Mouse (Mus musculus): ENCODE measurements around the gene Kdm2a.

DNA sequence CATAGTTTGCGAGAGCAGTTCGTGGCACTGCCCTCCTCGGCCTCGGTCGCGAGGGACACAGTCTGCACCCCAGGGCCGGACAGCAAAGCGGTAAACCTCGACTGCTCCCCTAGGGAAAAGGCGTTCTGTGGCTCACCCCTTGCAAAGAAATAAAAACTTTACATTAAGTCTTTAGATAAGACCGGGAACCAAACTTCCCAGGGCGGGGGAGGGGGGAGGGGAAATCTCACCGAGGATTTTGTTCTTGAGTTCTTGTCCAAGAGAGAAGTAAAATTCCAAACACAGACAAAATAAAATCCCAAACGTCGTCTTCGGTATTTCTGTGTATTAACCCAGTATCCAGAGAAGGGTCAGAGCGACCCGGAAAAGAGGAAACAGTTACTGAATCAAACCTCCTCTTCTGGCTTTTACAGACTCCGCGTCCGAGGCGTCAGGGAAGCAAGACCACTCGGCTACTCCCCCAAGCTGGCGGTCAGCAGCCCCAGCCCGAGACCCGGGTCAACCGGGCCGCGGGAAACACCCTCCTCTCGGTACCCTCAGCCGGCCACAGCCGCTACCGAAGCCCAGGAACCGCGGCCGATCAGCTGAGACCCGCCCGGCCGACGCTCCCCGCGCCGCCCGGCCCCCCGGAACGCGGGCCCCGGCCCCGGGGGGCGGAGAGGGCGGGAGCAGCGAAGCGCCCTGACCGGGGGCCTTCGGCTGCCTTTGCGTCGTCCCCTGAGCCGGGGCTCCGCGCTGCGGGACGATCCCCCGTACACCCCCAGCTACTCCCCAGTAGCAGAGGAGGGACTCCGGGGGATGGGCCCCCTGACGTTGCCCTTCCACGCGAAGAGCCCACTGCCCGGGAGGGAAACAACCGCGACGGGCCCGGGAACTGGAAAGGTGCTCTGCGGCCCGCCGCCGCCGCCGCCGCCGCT lies 1.7 kb downstream of the Kdm2a start:
- TF ChIP-seq CTCF (IDR thresholded peaks at IDR 0.05; ENCODE audit: low read depth, low read length) (no peak), POLR2A (IDR thresholded peaks at IDR 0.05; ENCODE audit: insufficient read depth, low read length) (no peak)
